Mouse (Mus musculus): ENCODE data around the gene Rarres1. TPM values are rescaled to one million over a fixed set of nuclear protein-coding genes. Genes with fewer than 3 reads are reported as not detected.

The Rarres1 gene
- not detected in 2 replicates for polyA plus RNA-seq (2012; ENCODE audit: insufficient read depth, insufficient read length, missing spikeins)

- H3K27ac ChIP-seq (ENCODE audit: insufficient read depth, low read depth, low read length), result no peak within 1 kb of the TSS
- no peaks in the 10 kb centered on the region for H3K4me1 ChIP-seq (ENCODE audit: control insufficient read depth, insufficient read depth, low read length)
- TF ChIP-seq CTCF (IDR thresholded peaks at IDR 0.05; ENCODE audit: low read depth, low read length) (no peak), POLR2A (IDR thresholded peaks at IDR 0.05; ENCODE audit: borderline replicate concordance, low read depth, low read length) (no peak)
- peak within 1 kb of the TSS; percentile 57 for H3K4me3 ChIP-seq (ENCODE audit: insufficient read depth, low read length)
These were observed at the start of gene Rarres1 for GRCm38 (mm10) chr3:67515274-67515801. Rarres1 (minus strand) TSS chr3:67515523.

- Histone ChIP-seq H3K27ac (ENCODE audit: insufficient read depth, low read depth, low read length) (no peak overlapping the region), H3K4me3 (ENCODE audit: insufficient read depth, low read length) (no peak overlapping the region), H3K4me1 (ENCODE audit: control insufficient read depth, insufficient read depth, low read length) (no peaks in the 10 kb centered on the region)
- TF ChIP-seq POLR2A (IDR thresholded peaks at IDR 0.05; ENCODE audit: borderline replicate concordance, low read depth, low read length) (no peak), CTCF (IDR thresholded peaks at IDR 0.05; ENCODE audit: low read depth, low read length) (no peak)
These were observed 49.5 kb upstream of the Rarres1 start for GRCm38 (mm10) chr3:67564731-67565357.

- Histone ChIP-seq H3K27ac (ENCODE audit: insufficient read depth, low read depth, low read length) (peak overlapping the region; percentile 91), H3K4me1 (ENCODE audit: control insufficient read depth, insufficient read depth, low read length) (peaks cover 23% of the 10 kb centered on the region)
- TF ChIP-seq CTCF (IDR thresholded peaks at IDR 0.05; ENCODE audit: low read depth, low read length), result no peak
- TF ChIP-seq POLR2A (IDR thresholded peaks at IDR 0.05; ENCODE audit: borderline replicate concordance, low read depth, low read length), result no peak
These were observed 42.5 kb upstream of the Rarres1 start for GRCm38 (mm10) chr3:67557718-67558354.

GRCm38 (mm10) chr3:67557200-67557651 lies 41.9 kb upstream of the Rarres1 start:
- TF ChIP-seq POLR2A (IDR thresholded peaks at IDR 0.05; ENCODE audit: borderline replicate concordance, low read depth, low read length) (no peak), CTCF (IDR thresholded peaks at IDR 0.05; ENCODE audit: low read depth, low read length) (no peak)
- Histone ChIP-seq H3K4me3 (ENCODE audit: insufficient read depth, low read length) (peak overlapping the region; percentile 54), H3K4me1 (ENCODE audit: control insufficient read depth, insufficient read depth, low read length) (peaks cover 23% of the 10 kb centered on the region), H3K27ac (ENCODE audit: insufficient read depth, low read depth, low read length) (peak overlapping the region; percentile 91)

More at GRCm38 (mm10) chr3:67557718-67558354, 42.5 kb upstream of the Rarres1 start:
- H3K4me3 ChIP-seq (ENCODE audit: insufficient read depth, low read length), result peak overlapping the region; percentile 54

GRCm38 (mm10) chr3:67555211-67555610 lies 39.9 kb upstream of the Rarres1 start:
- Histone ChIP-seq H3K27ac (ENCODE audit: insufficient read depth, low read depth, low read length) (no peak overlapping the region), H3K4me3 (ENCODE audit: insufficient read depth, low read length) (no peak overlapping the region), H3K4me1 (ENCODE audit: control insufficient read depth, insufficient read depth, low read length) (peaks cover 23% of the 10 kb centered on the region)
- no peak for TF ChIP-seq POLR2A (IDR thresholded peaks at IDR 0.05; ENCODE audit: borderline replicate concordance, low read depth, low read length)
- TF ChIP-seq CTCF (IDR thresholded peaks at IDR 0.05; ENCODE audit: low read depth, low read length), result no peak

- Histone ChIP-seq H3K4me3 (ENCODE audit: insufficient read depth, low read length) (no peak overlapping the region), H3K27ac (ENCODE audit: insufficient read depth, low read depth, low read length) (no peak overlapping the region), H3K4me1 (ENCODE audit: control insufficient read depth, insufficient read depth, low read length) (peaks cover 22% of the 10 kb centered on the region)
- TF ChIP-seq CTCF (IDR thresholded peaks at IDR 0.05; ENCODE audit: low read depth, low read length) (no peak), POLR2A (IDR thresholded peaks at IDR 0.05; ENCODE audit: borderline replicate concordance, low read depth, low read length) (no peak)
These were observed 38.7 kb upstream of the Rarres1 start for GRCm38 (mm10) chr3:67553927-67554448.

- Histone ChIP-seq H3K27ac (ENCODE audit: insufficient read depth, low read depth, low read length) (no peak overlapping the region), H3K4me3 (ENCODE audit: insufficient read depth, low read length) (no peak overlapping the region), H3K4me1 (ENCODE audit: control insufficient read depth, insufficient read depth, low read length) (peaks cover 16% of the 10 kb centered on the region)
- no peak for TF ChIP-seq POLR2A (IDR thresholded peaks at IDR 0.05; ENCODE audit: borderline replicate concordance, low read depth, low read length)
- TF ChIP-seq CTCF (IDR thresholded peaks at IDR 0.05; ENCODE audit: low read depth, low read length), result no peak
These were observed 38.0 kb upstream of the Rarres1 start for GRCm38 (mm10) chr3:67553281-67553680.

- H3K4me1 ChIP-seq (ENCODE audit: control insufficient read depth, insufficient read depth, low read length), result peaks cover 9% of the 10 kb centered on the region
- no peak overlapping the region for H3K4me3 ChIP-seq (ENCODE audit: insufficient read depth, low read length)
- TF ChIP-seq CTCF (IDR thresholded peaks at IDR 0.05; ENCODE audit: low read depth, low read length) (no peak), POLR2A (IDR thresholded peaks at IDR 0.05; ENCODE audit: borderline replicate concordance, low read depth, low read length) (no peak)
- H3K27ac ChIP-seq (ENCODE audit: insufficient read depth, low read depth, low read length), result no peak overlapping the region
These were observed 35.9 kb upstream of the Rarres1 start for GRCm38 (mm10) chr3:67551193-67551592.

- Histone ChIP-seq H3K4me3 (ENCODE audit: insufficient read depth, low read length) (no peak overlapping the region), H3K27ac (ENCODE audit: insufficient read depth, low read depth, low read length) (no peak overlapping the region), H3K4me1 (ENCODE audit: control insufficient read depth, insufficient read depth, low read length) (no peaks in the 10 kb centered on the region)
- TF ChIP-seq POLR2A (IDR thresholded peaks at IDR 0.05; ENCODE audit: borderline replicate concordance, low read depth, low read length) (no peak), CTCF (IDR thresholded peaks at IDR 0.05; ENCODE audit: low read depth, low read length) (no peak)
These were observed 28.3 kb upstream of the Rarres1 start for GRCm38 (mm10) chr3:67543630-67544029.

- TF ChIP-seq CTCF (IDR thresholded peaks at IDR 0.05; ENCODE audit: low read depth, low read length), result no peak
- TF ChIP-seq POLR2A (IDR thresholded peaks at IDR 0.05; ENCODE audit: borderline replicate concordance, low read depth, low read length), result no peak
- Histone ChIP-seq H3K27ac (ENCODE audit: insufficient read depth, low read depth, low read length) (no peak overlapping the region), H3K4me3 (ENCODE audit: insufficient read depth, low read length) (no peak overlapping the region), H3K4me1 (ENCODE audit: control insufficient read depth, insufficient read depth, low read length) (no peaks in the 10 kb centered on the region)
These were observed 9.4 kb upstream of the Rarres1 start for GRCm38 (mm10) chr3:67524768-67525167.
